Mouse (Mus musculus): Measurements from ENCODE around the gene Tas2r108.

The Tas2r108 gene

DNA sequence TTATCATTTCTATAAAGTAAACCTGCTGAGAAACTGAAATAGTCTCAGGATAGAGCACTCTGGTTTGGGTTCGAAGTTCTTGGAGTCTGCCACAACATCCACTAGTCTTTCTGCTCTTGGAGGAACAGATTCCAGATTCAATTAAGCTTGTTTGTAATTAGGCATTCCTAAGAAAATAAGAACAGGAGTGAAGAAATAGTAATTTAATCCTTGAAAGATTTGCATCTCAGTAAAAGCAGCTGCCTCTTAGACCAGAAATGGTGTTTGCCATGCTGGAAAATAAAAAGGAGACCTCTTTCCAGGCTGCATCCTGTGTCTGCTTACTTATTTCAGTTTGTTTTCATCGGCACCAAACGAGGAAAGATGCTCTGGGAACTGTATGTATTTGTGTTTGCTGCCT is at the start of gene Tas2r108:
TSS of gene Tas2r108 (plus strand) at position 301 of the 400 bp plus-strand sequence.
- no peak for DNase-seq (ENCODE audit: low spot score)

DNA sequence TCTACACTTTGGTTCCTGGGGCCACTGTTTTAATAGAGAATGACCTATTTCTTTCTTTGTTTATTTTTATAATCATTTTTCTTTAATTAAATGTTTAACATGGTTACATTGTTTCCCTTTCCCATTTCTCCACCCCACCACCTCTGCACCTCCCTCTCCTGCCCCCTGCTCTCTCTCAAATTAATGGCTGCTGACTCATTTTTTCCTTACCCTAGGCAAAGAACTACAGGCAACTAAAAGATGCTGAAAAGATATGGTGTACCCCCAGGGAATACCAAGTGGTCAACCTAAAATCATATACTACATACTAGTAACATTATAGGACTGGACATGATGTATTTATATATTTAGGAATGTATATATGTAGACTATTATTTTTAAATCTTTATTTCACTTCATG is 44.7 kb upstream of the Tas2r108 start:
- DNase-seq (ENCODE audit: low spot score): no peak

DNA sequence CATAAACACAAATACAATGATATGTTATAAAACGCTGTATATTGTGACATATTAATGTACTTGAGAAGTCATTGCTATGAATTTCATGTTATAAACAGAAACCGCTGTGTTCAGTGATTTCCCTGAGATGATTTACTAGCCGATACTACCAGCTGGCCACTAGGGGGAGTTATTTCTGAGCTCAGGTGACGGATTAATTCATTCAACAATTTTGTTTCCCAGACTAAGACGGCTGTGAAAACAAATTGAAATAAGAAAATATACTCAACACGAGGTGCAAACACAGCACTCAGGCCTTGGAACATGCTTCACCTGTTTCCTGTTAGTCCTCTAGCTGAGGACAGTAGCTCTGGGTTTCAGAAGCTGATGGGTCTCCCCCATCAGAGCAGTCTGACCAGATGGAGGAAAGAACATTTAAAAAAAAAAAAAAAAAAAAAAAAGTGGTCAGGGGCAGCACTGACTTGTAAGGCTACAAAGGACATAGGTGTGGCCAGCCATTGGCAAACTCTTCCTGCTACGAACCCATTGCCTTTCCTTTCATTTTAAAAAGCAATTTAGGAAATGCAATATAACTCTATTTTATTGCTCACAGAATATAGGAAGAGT is 38.8 kb upstream of the Tas2r108 start:
- peak; percentile 69 for DNase-seq (ENCODE audit: low spot score)

DNA sequence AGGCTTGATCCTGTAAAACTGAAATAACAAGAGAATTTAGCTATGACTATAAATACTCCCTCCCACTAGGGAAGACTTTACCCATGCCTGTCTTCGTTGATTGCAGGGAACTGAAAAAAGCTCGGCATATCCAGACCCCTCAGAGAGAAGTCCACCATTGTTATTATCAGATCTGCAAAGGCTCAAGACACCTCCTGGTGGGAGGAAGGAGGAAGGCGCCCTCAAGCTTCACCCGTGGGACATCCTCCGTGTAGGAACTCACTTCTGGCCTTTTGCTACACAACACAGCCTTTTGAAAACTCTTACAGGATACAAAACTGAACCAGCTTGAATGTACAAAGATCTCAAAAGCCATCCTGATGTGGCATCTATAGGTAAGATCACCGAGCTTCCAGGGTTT is 27.6 kb upstream of the Tas2r108 start:
- DNase-seq (ENCODE audit: low spot score): peak; percentile 2

DNA sequence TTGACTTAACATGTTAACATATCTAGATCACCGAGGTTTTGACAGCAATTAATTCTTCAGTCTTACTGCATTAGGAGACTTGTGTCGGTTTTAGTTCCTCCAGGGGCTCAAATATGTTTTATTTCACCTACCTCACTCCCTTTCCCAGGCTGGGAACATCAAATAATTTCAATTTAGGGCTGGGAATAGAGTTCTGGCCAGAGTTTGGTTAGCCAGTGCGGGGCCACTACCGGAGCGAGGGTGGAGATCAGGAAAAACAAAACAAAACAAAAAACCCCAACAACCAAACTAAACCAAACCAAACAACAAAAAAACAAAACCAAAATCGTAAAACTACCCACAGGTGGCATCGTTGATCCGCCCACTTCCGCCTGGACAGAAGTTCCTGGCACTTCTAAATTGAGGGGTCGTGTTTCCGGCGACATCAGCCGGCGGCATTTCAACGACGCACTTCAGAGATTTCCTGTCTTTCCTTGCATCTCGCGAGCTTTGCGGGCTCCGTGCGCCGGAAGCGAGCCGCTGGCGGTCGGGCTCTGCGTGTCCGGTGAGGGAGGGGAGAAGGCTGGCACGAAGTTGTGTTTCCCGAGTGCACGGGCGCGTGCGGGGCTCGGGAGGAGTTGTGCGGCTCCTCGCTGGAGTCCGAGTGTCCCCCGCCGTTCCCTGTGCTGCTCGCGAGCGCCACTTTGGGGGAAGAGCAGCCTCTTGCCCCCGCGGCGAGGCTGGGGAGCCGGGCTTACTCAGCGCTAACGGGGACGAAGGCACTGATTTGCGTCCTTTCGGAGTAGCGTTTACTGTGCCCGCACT is 22.2 kb upstream of the Tas2r108 start, which contains the start of gene Ssbp1:
TSS of gene Ssbp1 (plus strand) at position 437 of the 804 bp plus-strand sequence.
- peak; percentile 96 for DNase-seq (ENCODE audit: low spot score)

DNA sequence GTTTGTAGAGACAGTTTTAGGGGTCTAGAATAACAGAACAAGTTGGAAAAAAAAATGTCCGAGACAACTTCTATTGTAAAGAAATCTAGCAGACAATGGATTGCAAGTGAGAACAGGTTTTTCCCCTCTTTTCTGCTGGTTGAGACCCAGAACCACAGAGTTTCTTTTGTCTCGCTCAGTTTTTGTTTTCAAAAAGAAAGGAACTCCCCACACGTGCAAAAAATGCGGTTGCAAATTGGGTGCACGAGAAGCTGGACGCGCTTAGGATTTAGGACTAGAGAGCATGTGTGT is 21.7 kb upstream of the Tas2r108 start:
- DNase-seq (ENCODE audit: low spot score): peak; percentile 70

DNA sequence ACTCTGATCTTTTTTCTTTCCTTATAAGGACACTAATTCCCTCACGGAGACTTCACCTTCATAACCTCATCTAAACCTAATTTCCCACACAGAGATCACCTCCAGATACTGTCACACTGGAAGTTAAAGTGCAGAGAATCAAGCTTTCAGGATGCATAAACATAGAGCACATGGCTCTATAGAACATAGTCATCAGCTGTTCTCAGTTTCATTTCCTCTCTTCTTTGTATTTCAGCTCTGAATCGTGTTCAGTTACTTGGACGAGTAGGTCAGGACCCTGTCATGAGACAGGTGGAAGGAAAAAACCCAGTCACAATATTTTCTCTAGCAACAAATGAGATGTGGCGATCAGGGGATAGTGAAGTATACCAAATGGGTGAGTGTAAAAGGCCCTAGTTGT is 17.2 kb upstream of the Tas2r108 start:
- DNase-seq (ENCODE audit: low spot score): no peak

DNA sequence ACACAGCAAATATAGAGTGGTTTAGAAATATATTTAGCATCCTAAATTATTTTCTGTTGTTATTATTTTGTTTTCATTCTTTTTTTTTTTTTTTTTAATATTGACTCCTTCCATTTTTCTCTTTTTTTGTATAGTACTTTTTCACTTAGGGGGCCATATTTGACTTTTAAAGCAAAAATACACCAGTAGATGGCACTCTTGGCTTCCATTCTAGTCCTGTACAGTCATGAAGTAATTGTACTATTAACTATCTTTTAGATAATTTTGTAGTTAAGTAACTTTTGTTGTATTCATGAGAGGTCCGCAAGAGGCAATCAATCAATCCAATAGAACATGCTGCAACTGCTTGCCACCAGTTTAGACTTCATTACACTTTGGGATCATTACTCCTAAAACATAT is 13.6 kb upstream of the Tas2r108 start:
- DNase-seq (ENCODE audit: low spot score): peak; percentile 28

DNA sequence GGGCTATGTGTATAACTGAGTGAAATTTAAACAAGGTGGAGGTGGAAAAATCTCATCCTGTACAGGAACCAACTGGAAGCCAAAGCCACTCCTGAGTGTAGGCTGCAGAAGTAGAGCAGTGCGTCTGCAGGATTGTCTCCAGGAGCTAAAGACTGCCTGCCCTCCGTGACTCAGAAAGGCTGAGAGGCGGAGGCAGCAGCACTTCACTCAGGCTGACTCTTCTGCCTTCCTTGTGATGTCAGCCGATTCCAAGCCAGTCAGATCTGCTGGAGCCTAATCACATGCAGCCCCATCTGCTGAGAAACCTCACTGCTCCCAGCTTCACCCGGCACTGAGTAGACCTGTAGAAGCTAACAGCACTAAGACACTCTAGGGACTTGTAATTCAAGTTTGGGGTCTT is 11.0 kb upstream of the Tas2r108 start:
- no peak for DNase-seq (ENCODE audit: low spot score)

DNA sequence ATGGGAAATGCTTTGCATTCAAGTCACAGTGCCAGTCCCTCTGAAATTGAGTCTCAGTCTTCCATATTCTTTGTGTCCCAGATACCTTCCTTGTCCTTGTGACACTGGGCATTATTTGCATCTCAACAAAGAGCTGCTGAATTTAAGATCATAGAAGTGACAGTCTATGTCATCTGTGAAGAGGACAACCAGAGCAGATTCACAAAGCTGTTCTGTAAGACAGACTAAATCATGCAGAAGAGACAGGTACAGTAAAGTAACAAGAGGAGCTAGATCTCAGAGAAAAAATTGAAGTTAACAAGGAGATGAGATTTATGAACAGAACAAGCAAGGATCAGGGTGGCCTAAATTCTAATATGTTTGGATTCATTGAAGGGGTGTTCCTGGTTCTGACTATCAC is 2.4 kb upstream of the Tas2r108 start, which contains the start of gene Tas2r137:
TSS of gene Tas2r137 (plus strand) at position 301 of the 400 bp plus-strand sequence.
- no peak for DNase-seq (ENCODE audit: low spot score)

DNA sequence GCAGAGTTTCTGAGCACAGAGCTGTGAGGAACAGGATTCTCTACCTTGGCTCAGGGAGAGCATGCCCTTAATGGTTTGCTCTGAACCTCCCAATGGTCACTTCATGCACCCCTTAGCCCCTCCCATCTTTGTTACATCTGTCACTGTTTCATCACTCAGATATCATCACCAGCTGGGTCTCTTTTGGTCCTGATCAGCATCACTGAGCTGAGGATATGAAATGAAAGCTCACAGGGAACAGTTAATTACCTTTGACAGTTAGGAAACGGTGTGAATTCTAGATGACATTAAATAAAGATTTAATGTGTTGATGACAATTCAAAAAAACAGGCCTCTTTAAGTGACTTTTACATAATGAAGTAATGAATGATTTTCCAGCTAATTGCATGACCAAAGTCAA is 26.1 kb downstream of the Tas2r108 start, which contains the start of gene Prss37:
TSS of gene Prss37 (minus strand) at position 101 of the 400 bp plus-strand sequence.
- no peak for DNase-seq (ENCODE audit: low spot score)

All from embryo, embryonic 10.5 days (tissue).